Mouse (Mus musculus) ES-E14 (cell line): Measurements from ENCODE around the gene 1700012B07Rik.

Experiments
- CHD2 ChIP-seq: IDR thresholded peaks from 2 replicates; pipeline ENCODE4 v1.6.1; 2014; ENCODE audit warnings: mild to moderate bottlenecking, low read depth, low read length, inconsistent platforms
- HCFC1 ChIP-seq: IDR thresholded peaks from 2 replicates; pipeline ENCODE4 v1.6.1; 2012; ENCODE audit warnings: low read length, inconsistent platforms, borderline replicate concordance; ENCODE audit not compliant: insufficient read depth
- ZC3H11A ChIP-seq: IDR thresholded peaks from 2 replicates; pipeline ENCODE4 v1.6.1; 2012; ENCODE audit warnings: low read depth, mild to moderate bottlenecking, inconsistent platforms, low read length, borderline replicate concordance

GRCm38 (mm10) chr11:109751636-109752603 is 75.9 kb downstream of the 1700012B07Rik start:
- TF ChIP-seq HCFC1 = no peak
- no peak for TF ChIP-seq CHD2
- TF ChIP-seq ZC3H11A = no peak
